ENCODE assay signal across 8 mouse cellular contexts in genomic region chr2:125604646-125605045, GRCm38 (mm10). TPM values are rescaled to one million over a fixed set of nuclear protein-coding genes. Genes with fewer than 3 reads are reported as not detected.
DNase-seq lines count a peak whose midpoint lies in the region; ATAC-seq and TF ChIP-seq lines count a peak whose summit lies in the region.

No protein-coding gene starts in this region.

- WGBS in liver, embryonic 12.5 days (ENCODE audit: insufficient replicate concordance): 70% methylated on average over 7 of the region's 7 CpGs
- 72% methylated on average over 7 of the region's 7 CpGs for WGBS in kidney, postnatal 0 days

- no peak overlapping the region for H3K4me3 ChIP-seq in liver, embryonic 12.5 days
- H3K4me3 ChIP-seq in embryonic fibroblast, embryonic 13.5 days (ENCODE audit: insufficient read depth, low read length): no peak overlapping the region
- no peak overlapping the region for H3K4me3 ChIP-seq in kidney, postnatal 0 days (replicated peaks; ENCODE audit: low read depth, low read length)

- H3K36me3 ChIP-seq in liver, embryonic 12.5 days: peaks cover 96% of the 10 kb centered on the region
- H3K36me3 ChIP-seq in kidney, postnatal 0 days (ENCODE audit: insufficient read depth, low read length): peaks cover 16% of the 10 kb centered on the region

- no peaks in the 10 kb centered on the region for H3K9me3 ChIP-seq in liver, embryonic 12.5 days (replicated peaks)
- H3K9me3 ChIP-seq in kidney, postnatal 0 days (replicated peaks; ENCODE audit: low read length): no peaks in the 10 kb centered on the region

- H3K27ac ChIP-seq in liver, embryonic 12.5 days: no peak overlapping the region
- H3K27ac ChIP-seq in embryonic fibroblast, embryonic 13.5 days (ENCODE audit: insufficient read depth, low read length): no peak overlapping the region
- no peak overlapping the region for H3K27ac ChIP-seq in kidney, postnatal 0 days

- H3K9ac ChIP-seq in liver, embryonic 12.5 days: no peak overlapping the region
- H3K9ac ChIP-seq in kidney, postnatal 0 days (ENCODE audit: low read depth, low read length): no peak overlapping the region

- TF ChIP-seq CTCF in embryonic fibroblast, embryonic 13.5 days (IDR thresholded peaks at IDR 0.05; ENCODE audit: borderline replicate concordance, insufficient read depth, low read length): peak; percentile 94
- peak; percentile 86 for TF ChIP-seq CTCF in kidney, postnatal 0 days (IDR thresholded peaks at IDR 0.05; ENCODE audit: low read depth)

- no peak for TF ChIP-seq POLR2A in embryonic fibroblast, embryonic 13.5 days (IDR thresholded peaks at IDR 0.05; ENCODE audit: low read depth, low read length)

- no peaks in the 10 kb centered on the region for H3K4me1 ChIP-seq in liver, embryonic 12.5 days
- no peaks in the 10 kb centered on the region for H3K4me1 ChIP-seq in embryonic fibroblast, embryonic 13.5 days (ENCODE audit: control insufficient read depth, insufficient read depth, low read length)
- H3K4me1 ChIP-seq in kidney, postnatal 0 days (replicated peaks; ENCODE audit: insufficient read depth, low read length): no peaks in the 10 kb centered on the region

- peak; percentile 19 to 48 for DNase-seq in adrenal gland, adult 18-20 months (ENCODE audit: low spot score in 2 of 2)
- DNase-seq in adrenal gland, postnatal 4 days (ENCODE audit: low spot score in 2 of 2): no peak
- peak; percentile 59 for DNase-seq in liver
- DNase-seq in kidney, postnatal 0 days (ENCODE audit: low spot score): peak; percentile 84
- peak; percentile 78 to 81 for DNase-seq in lung, postnatal 4 days
- DNase-seq in testis, postnatal 10 days (ENCODE audit: low spot score): peak; percentile 89

- no peak for ATAC-seq in liver, embryonic 12.5 days
- ATAC-seq in kidney, postnatal 0 days (replicated peaks; ENCODE audit: low FRiP score, low read depth): no peak

- H3K27me3 ChIP-seq in liver, embryonic 12.5 days (replicated peaks): no peaks in the 10 kb centered on the region
- H3K27me3 ChIP-seq in kidney, postnatal 0 days (ENCODE audit: insufficient read depth, low read length): no peaks in the 10 kb centered on the region

- no peak overlapping the region for H3K4me2 ChIP-seq in liver, embryonic 12.5 days
- H3K4me2 ChIP-seq in kidney, postnatal 0 days (ENCODE audit: low read length): no peak overlapping the region

RNA-seq across cellular contexts. Expression of gene Cep152, which starts 20.3 kb away (rescaled TPM):
- 1 to 10 TPM; 2.7 to 2.9 TPM for total RNA-seq in adrenal gland, adult 18-20 months (2021)
- 1 to 10 TPM; 6.9 to 7.6 TPM for total RNA-seq in adrenal gland, postnatal 4 days (2021)
- 7.0 and 7.2 TPM in 2 replicates for polyA plus RNA-seq in liver, embryonic 12.5 days (2016; fragmentation: Nextera tagmentation; extraction: Ambion mirVana)
- polyA plus RNA-seq in embryonic fibroblast, embryonic 13.5 days (2011; ENCODE audit: insufficient read length, low read depth, missing spikeins): 4.2 and 4.3 TPM in 2 replicates
- 2.4 and 3.4 TPM in 2 replicates for polyA plus RNA-seq in kidney, postnatal 0 days (2015; fragmentation: Nextera tagmentation; extraction: Ambion mirVana)

Comparison
In these comparisons a context has a peak if more than half of its experiments do, and no peak if none do; other contexts are left out.
1. DNase-seq: peak in adrenal gland, adult 18-20 months (2 of 2), liver (single experiment), kidney, postnatal 0 days (single experiment), lung, postnatal 4 days (2 of 2) and testis, postnatal 10 days (single experiment); none in adrenal gland, postnatal 4 days (0 of 2).